Mouse (Mus musculus): ENCODE results near the gene Stim1. TPM values are rescaled to one million over a fixed set of nuclear protein-coding genes. Genes with fewer than 3 reads are reported as not detected.

The Stim1 gene
- polyA plus RNA-seq (2014; fragmentation: Nextera tagmentation; extraction: Ambion mirVana): 36.4 TPM in 2 replicates

GRCm38 (mm10) chr7:102267601-102268394 is at the start of gene Stim1:
Gene Stim1 (plus strand): TSS chr7:102267806.
- under 1% methylated on average over 23 of the region's 73 CpGs for WGBS

GRCm38 (mm10) chr7:102221899-102222298 is 45.7 kb upstream of the Stim1 start:
- WGBS: 43% methylated on average over 1 of the region's 1 CpGs
- no peak overlapping the region for H3K4me3 ChIP-seq (ENCODE audit: low read depth, low read length)
- H3K4me1 ChIP-seq (ENCODE audit: control insufficient read depth, insufficient read depth, low read length): no peaks in the 10 kb centered on the region
- H3K9ac ChIP-seq (ENCODE audit: low read depth, low read length): no peak overlapping the region; the same call in 1 of the 2 replicates
- peak overlapping the region; percentile 91 for H3K4me2 ChIP-seq (ENCODE audit: low read depth, low read length)
- H3K27ac ChIP-seq (replicated peaks; ENCODE audit: low read depth, low read length): peak overlapping the region; percentile 33; the same call in 1 of the 2 replicates
- ATAC-seq (ENCODE audit: low read depth) (no peak), DNase-seq (ENCODE audit: low spot score) (no peak)
- no peaks in the 10 kb centered on the region for H3K9me3 ChIP-seq (ENCODE audit: control insufficient read depth, low read length)
- no peaks in the 10 kb centered on the region for H3K27me3 ChIP-seq (replicated peaks; ENCODE audit: control insufficient read depth, insufficient read depth, low read length)
- H3K36me3 ChIP-seq (ENCODE audit: control insufficient read depth, insufficient read depth, low read length): peaks cover 9% of the 10 kb centered on the region; the same call in 1 of the 2 replicates

More at GRCm38 (mm10) chr7:102267601-102268394, at the start of gene Stim1:
- Histone ChIP-seq H3K27ac (replicated peaks; ENCODE audit: low read depth, low read length) (0 out of 2 replicates have a peak within 1 kb of the TSS, but pooled peaks have one; percentile 55), H3K9me3 (ENCODE audit: control insufficient read depth, low read length) (no peaks in the 10 kb centered on the region), H3K36me3 (ENCODE audit: control insufficient read depth, insufficient read depth, low read length) (no peaks in the 10 kb centered on the region), H3K4me2 (ENCODE audit: low read depth, low read length) (peak within 1 kb of the TSS; percentile 91), H3K4me1 (ENCODE audit: control insufficient read depth, insufficient read depth, low read length) (peaks cover 26% of the 10 kb centered on the region), H3K4me3 (ENCODE audit: low read depth, low read length) (peak within 1 kb of the TSS; percentile 87), H3K27me3 (replicated peaks; ENCODE audit: control insufficient read depth, insufficient read depth, low read length) (no peaks in the 10 kb centered on the region), H3K9ac (ENCODE audit: low read depth, low read length) (peak within 1 kb of the TSS; percentile 73)
- peak; percentile 74 for DNase-seq (ENCODE audit: low spot score)
- ATAC-seq (ENCODE audit: low read depth): peak; percentile 93

DNA sequence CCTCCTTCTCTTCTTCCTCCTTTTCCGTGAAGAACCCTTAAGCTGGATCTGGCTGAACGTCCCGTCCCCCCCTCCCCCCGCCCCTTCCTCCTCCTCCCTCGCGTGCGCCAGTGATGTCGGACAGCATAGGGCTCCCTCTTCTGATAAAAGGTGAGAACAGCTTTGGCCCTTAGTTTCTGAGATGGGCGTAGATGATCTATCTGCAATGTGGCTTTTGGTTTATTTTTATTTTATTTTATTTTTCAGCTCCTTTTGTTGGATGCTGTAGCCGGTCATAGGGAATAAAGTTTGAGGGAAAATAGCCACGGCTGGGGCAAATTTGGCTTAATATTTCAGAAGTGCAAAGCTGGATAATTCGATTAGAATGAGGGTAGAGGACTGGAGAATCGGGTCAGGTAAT is 45.3 kb upstream of the Stim1 start:
- Histone ChIP-seq H3K9ac (ENCODE audit: low read depth, low read length) (peak overlapping the region; percentile 79), H3K9me3 (ENCODE audit: control insufficient read depth, low read length) (no peaks in the 10 kb centered on the region), H3K27me3 (replicated peaks; ENCODE audit: control insufficient read depth, insufficient read depth, low read length) (no peaks in the 10 kb centered on the region), H3K4me3 (ENCODE audit: low read depth, low read length) (peak overlapping the region; percentile 71), H3K4me1 (ENCODE audit: control insufficient read depth, insufficient read depth, low read length) (no peaks in the 10 kb centered on the region), H3K36me3 (ENCODE audit: control insufficient read depth, insufficient read depth, low read length) (peaks cover 13% of the 10 kb centered on the region), H3K27ac (replicated peaks; ENCODE audit: low read depth, low read length) (peak overlapping the region; percentile 70), H3K4me2 (ENCODE audit: low read depth, low read length) (peak overlapping the region; percentile 91)
- DNase-seq (ENCODE audit: low spot score): peak; percentile 82
- ATAC-seq (ENCODE audit: low read depth): peak; percentile 79
- WGBS: under 1% methylated on average over 10 of the region's 13 CpGs

DNA sequence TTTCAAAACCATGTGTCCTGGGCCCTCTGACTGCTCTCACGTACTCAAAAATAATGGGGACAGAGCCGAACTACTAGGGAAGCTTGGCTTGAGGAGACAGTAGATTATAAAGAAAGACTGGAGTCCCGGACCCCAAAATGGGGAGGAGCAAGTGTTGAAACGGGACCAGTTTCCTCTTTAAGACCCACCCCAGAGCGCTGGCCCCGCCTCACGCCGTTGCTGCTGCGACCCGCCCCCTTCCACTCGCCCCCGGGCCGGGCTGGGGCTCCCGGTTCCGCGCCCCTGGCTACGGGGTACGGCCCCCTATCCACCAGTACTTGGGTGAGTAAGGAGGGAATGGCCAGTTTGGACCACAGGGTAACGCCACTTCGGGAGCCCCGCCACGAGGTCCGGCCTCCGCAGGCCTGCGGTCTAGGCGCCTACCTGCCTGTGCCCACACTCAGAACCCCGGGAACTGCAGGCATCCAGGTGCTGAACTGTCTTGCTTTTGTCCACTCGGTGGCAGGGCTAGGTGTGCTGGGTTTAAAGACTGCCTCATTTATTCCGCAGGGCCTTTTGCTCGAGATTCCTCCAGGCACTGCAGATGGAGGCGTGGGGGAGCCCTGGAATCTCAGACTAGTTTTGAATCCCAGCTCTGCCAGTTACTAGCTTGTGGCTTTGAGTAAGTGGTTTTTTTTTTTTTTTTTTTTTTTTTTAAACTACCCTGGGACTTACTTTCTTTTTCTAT is 44.6 kb upstream of the Stim1 start:
- peak overlapping the region; percentile 71 for H3K4me3 ChIP-seq (ENCODE audit: low read depth, low read length)
- H3K27ac ChIP-seq (replicated peaks; ENCODE audit: low read depth, low read length): peak overlapping the region; percentile 70
- ATAC-seq (ENCODE audit: low read depth) (peak; percentile 92), DNase-seq (ENCODE audit: low spot score) (peak; percentile 90)
- 2% methylated on average over 25 of the region's 31 CpGs for WGBS
- peak overlapping the region; percentile 79 for H3K9ac ChIP-seq (ENCODE audit: low read depth, low read length)
- no peaks in the 10 kb centered on the region for H3K4me1 ChIP-seq (ENCODE audit: control insufficient read depth, insufficient read depth, low read length)
- peak overlapping the region; percentile 91 for H3K4me2 ChIP-seq (ENCODE audit: low read depth, low read length)
- H3K36me3 ChIP-seq (ENCODE audit: control insufficient read depth, insufficient read depth, low read length): peaks cover 20% of the 10 kb centered on the region
- no peaks in the 10 kb centered on the region for H3K9me3 ChIP-seq (ENCODE audit: control insufficient read depth, low read length)
- no peaks in the 10 kb centered on the region for H3K27me3 ChIP-seq (replicated peaks; ENCODE audit: control insufficient read depth, insufficient read depth, low read length)

GRCm38 (mm10) chr7:102223883-102224738 is 43.5 kb upstream of the Stim1 start:
- no peak overlapping the region for H3K4me3 ChIP-seq (ENCODE audit: low read depth, low read length)
- no peak overlapping the region for H3K9ac ChIP-seq (ENCODE audit: low read depth, low read length)
- no peaks in the 10 kb centered on the region for H3K9me3 ChIP-seq (ENCODE audit: control insufficient read depth, low read length)
- H3K36me3 ChIP-seq (ENCODE audit: control insufficient read depth, insufficient read depth, low read length): peaks cover 28% of the 10 kb centered on the region
- WGBS: 82% methylated on average over 5 of the region's 5 CpGs
- ATAC-seq (ENCODE audit: low read depth) (no peak), DNase-seq (ENCODE audit: low spot score) (no peak)
- no peaks in the 10 kb centered on the region for H3K27me3 ChIP-seq (replicated peaks; ENCODE audit: control insufficient read depth, insufficient read depth, low read length)
- no peaks in the 10 kb centered on the region for H3K4me1 ChIP-seq (ENCODE audit: control insufficient read depth, insufficient read depth, low read length)
- H3K27ac ChIP-seq (replicated peaks; ENCODE audit: low read depth, low read length): no peak overlapping the region
- peak overlapping the region; percentile 91; the same call in 1 of the 2 replicates for H3K4me2 ChIP-seq (ENCODE audit: low read depth, low read length)

DNA sequence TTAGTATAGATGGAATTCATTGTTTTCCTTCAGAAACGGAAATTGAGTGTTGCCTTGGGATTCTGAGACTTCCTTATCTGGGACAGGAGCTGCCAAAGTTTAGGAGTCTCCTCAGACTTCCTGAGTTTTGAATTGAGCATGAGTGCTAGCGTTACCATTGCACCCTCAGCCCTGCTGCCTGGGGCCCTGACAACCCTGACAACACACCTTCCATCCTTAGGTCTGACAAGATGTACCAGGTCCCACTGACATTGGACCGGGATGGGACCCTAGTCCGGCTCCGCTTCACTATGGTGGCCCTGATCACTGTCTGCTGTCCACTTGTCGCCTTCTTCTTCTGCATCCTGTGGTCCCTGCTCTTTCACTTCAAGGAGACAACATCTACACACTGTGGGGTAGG is 41.6 kb upstream of the Stim1 start:
- H3K4me2 ChIP-seq (ENCODE audit: low read depth, low read length): no peak overlapping the region
- H3K4me3 ChIP-seq (ENCODE audit: low read depth, low read length): no peak overlapping the region
- DNase-seq (ENCODE audit: low spot score): no peak
- H3K4me1 ChIP-seq (ENCODE audit: control insufficient read depth, insufficient read depth, low read length): no peaks in the 10 kb centered on the region
- H3K27me3 ChIP-seq (replicated peaks; ENCODE audit: control insufficient read depth, insufficient read depth, low read length): no peaks in the 10 kb centered on the region
- H3K27ac ChIP-seq (replicated peaks; ENCODE audit: low read depth, low read length): no peak overlapping the region
- ATAC-seq (ENCODE audit: low read depth): no peak
- 93% methylated on average over 6 of the region's 6 CpGs for WGBS
- peaks cover 44% of the 10 kb centered on the region for H3K36me3 ChIP-seq (ENCODE audit: control insufficient read depth, insufficient read depth, low read length)
- no peak overlapping the region for H3K9ac ChIP-seq (ENCODE audit: low read depth, low read length)
- no peaks in the 10 kb centered on the region for H3K9me3 ChIP-seq (ENCODE audit: control insufficient read depth, low read length)

DNA sequence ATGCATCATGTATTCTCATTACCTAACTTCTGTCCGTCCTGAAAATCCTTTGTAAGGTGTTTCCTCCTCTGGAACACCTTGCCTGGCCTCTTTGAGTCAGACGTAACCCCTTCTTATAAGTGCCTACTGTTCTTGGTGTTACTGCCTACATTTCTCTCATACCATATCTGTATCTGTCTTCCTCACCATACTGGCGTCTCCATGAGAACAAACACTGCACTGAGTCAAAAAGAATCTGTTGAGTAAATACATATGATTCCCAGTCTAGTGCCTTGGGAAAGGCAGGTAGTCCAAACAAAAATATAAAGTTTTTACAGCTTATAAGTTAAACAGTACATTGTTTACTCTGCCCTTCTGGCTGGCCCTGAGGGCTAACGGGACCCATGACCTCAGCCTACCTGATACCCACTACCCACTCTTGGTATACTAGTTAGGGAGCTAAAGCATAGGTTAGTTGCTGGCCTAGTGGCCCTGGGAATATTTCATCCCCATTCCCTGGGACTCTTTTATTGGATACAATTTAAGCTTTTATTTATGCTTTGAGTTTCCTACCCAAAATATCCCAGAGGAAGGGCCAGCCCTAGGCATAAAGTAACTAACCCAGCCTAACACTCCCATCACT is 39.4 kb upstream of the Stim1 start:
- no peaks in the 10 kb centered on the region for H3K27me3 ChIP-seq (replicated peaks; ENCODE audit: control insufficient read depth, insufficient read depth, low read length)
- ATAC-seq (ENCODE audit: low read depth) (no peak), DNase-seq (ENCODE audit: low spot score) (no peak)
- no peak overlapping the region for H3K4me2 ChIP-seq (ENCODE audit: low read depth, low read length)
- H3K9me3 ChIP-seq (ENCODE audit: control insufficient read depth, low read length): no peaks in the 10 kb centered on the region
- no peaks in the 10 kb centered on the region for H3K4me1 ChIP-seq (ENCODE audit: control insufficient read depth, insufficient read depth, low read length)
- peaks cover 49% of the 10 kb centered on the region for H3K36me3 ChIP-seq (ENCODE audit: control insufficient read depth, insufficient read depth, low read length)
- 81% methylated on average over 4 of the region's 4 CpGs for WGBS
- no peak overlapping the region for H3K4me3 ChIP-seq (ENCODE audit: low read depth, low read length)
- H3K27ac ChIP-seq (replicated peaks; ENCODE audit: low read depth, low read length): no peak overlapping the region
- H3K9ac ChIP-seq (ENCODE audit: low read depth, low read length): no peak overlapping the region

DNA sequence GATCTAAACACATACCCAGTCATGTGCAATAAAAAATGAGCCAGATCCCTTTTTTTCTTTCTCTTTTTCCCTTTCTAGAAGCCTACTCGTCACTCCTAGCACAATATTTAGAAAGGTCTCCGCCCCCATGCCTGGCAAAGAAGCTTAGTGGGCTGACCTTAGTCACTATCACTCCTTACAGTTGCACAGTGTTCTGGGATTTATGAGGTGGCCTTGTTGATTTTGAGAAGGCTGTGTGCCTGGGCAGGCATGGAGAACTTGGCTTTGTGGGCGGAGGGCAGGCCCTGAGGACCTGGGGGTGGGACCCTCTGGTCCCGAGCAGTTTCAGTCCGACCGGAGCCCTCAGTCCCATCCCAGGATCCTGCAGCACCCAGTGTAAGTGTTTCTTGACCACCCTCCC is 37.8 kb upstream of the Stim1 start:
- peaks cover 50% of the 10 kb centered on the region for H3K36me3 ChIP-seq (ENCODE audit: control insufficient read depth, insufficient read depth, low read length)
- H3K9me3 ChIP-seq (ENCODE audit: control insufficient read depth, low read length): no peaks in the 10 kb centered on the region
- H3K4me2 ChIP-seq (ENCODE audit: low read depth, low read length): no peak overlapping the region
- DNase-seq (ENCODE audit: low spot score) (no peak), ATAC-seq (ENCODE audit: low read depth) (no peak)
- WGBS: 95% methylated on average over 6 of the region's 6 CpGs
- no peak overlapping the region for H3K27ac ChIP-seq (replicated peaks; ENCODE audit: low read depth, low read length)
- no peak overlapping the region for H3K4me3 ChIP-seq (ENCODE audit: low read depth, low read length)
- no peaks in the 10 kb centered on the region for H3K27me3 ChIP-seq (replicated peaks; ENCODE audit: control insufficient read depth, insufficient read depth, low read length)
- H3K4me1 ChIP-seq (ENCODE audit: control insufficient read depth, insufficient read depth, low read length): no peaks in the 10 kb centered on the region
- H3K9ac ChIP-seq (ENCODE audit: low read depth, low read length): no peak overlapping the region
